Mouse (Mus musculus) liver, embryonic 16.5 days (tissue): ENCODE measurements around the gene Gpr156. TPM values are rescaled to one million over a fixed set of nuclear protein-coding genes. Genes with fewer than 3 reads are reported as not detected.

ENCODE experiments used
- ATAC-seq: fragments of 200-750 bp; cut with Nextera tagmentation; 2 replicates; pipeline ENCODE4 v1.8.0; 2017; ENCODE audit warnings: low read depth, mild to moderate bottlenecking, moderate number of reproducible peaks, moderate library complexity
- H3K27ac ChIP-seq: fragments of 300-500 bp; sonication (generic); 2 replicates; pipeline ENCODE4 v1.5.1; 2014; ENCODE audit warnings: mild to moderate bottlenecking, low read length
- H3K27me3 ChIP-seq: fragments of 300-500 bp; sonication (generic); 2 replicates; pipeline ENCODE4 v1.6.1; 2014; ENCODE audit warnings: low read depth, low read length, mixed read lengths; ENCODE audit not compliant: control insufficient read depth, insufficient read depth
- H3K36me3 ChIP-seq: fragments of 300-500 bp; sonication (generic); 2 replicates; pipeline ENCODE4 v1.6.1; 2014; ENCODE audit warnings: mild to moderate bottlenecking; ENCODE audit not compliant: control insufficient read depth, insufficient read depth
- H3K4me1 ChIP-seq: fragments of 300-500 bp; sonication (generic); 2 replicates; pipeline ENCODE4 v1.6.1; 2014; ENCODE audit warnings: low read depth, low read length, mixed read lengths; ENCODE audit not compliant: control insufficient read depth
- H3K4me2 ChIP-seq: fragments of 300-500 bp; sonication (generic); 2 replicates; pipeline ENCODE4 v1.6.1; 2014; ENCODE audit warnings: low read depth, low read length, mixed read lengths
- H3K4me3 ChIP-seq: fragments of 300-500 bp; sonication (generic); 2 replicates; pipeline ENCODE4 v1.5.1; 2014; ENCODE audit warnings: low read depth, mild to moderate bottlenecking, low read length
- H3K9ac ChIP-seq: fragments of 300-500 bp; sonication (generic); 2 replicates; pipeline ENCODE4 v1.6.1; 2014; ENCODE audit warnings: low read depth, low read length
- H3K9me3 ChIP-seq: fragments of 300-500 bp; sonication (generic); replicated peaks from 2 replicates; pipeline ENCODE4 v1.6.1; 2016; ENCODE audit warnings: low read length; ENCODE audit not compliant: control insufficient read depth
- WGBS: fragments of 180-500 bp; shearing (Covaris S2); extraction: QIAGEN DNeasy Blood & Tissue Kit; methylation state at CpG from one replicate; pipeline ENCODE4 v1.1.7; 2014; ENCODE audit not compliant: insufficient replicate concordance; 5-methylcytosine and 5-hydroxymethylcytosine counted together
- polyA plus RNA-seq: library from polyadenylated mRNA; unstranded; fragments of >200 nt; fragmentation: Nextera tagmentation; extraction: Ambion mirVana; gene quantifications from 2 replicates; pipeline ENCODE4 v1.2.1, GENCODE M21; 2015

Gene Gpr156
- polyA plus RNA-seq, 1 experiment from 2014 or later: not detected

DNA sequence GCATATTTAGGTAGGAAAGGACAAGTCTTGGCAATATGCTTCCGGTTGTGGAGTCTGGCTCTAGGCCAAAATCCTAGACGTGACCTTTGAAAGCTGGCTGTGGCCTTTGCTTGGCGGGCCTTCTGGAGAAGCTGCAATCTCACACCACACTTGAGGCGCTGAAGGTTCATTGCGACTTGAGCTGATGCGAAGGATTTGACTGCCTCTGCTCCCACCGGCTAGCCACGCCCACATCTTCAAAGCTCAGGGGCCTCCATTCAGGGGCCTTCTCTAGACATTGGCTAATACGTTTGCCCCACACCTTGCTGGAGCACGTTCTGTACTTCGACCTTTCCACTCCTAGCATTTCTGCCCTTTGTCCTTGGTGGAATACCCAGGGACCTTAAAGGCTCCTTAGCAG, 15.0 kb upstream of the Gpr156 start:
- Histone ChIP-seq H3K4me3 (no peak overlapping the region), H3K36me3 (no peaks in the 10 kb centered on the region), H3K9me3 (no peaks in the 10 kb centered on the region), H3K4me1 (no peaks in the 10 kb centered on the region), H3K4me2 (no peak overlapping the region), H3K27ac (no peak overlapping the region), H3K9ac (no peak overlapping the region), H3K27me3 (no peaks in the 10 kb centered on the region)
- 53% methylated on average over 11 of the region's 11 CpGs for WGBS
- no peak for ATAC-seq

- Histone ChIP-seq H3K27me3 (no peaks in the 10 kb centered on the region), H3K4me2 (no peak overlapping the region), H3K4me3 (no peak overlapping the region), H3K36me3 (no peaks in the 10 kb centered on the region), H3K9ac (no peak overlapping the region), H3K27ac (no peak overlapping the region), H3K4me1 (no peaks in the 10 kb centered on the region), H3K9me3 (no peaks in the 10 kb centered on the region)
- no peak for ATAC-seq
- WGBS: 63% methylated on average over 3 of the region's 3 CpGs
Measured at GRCm38 (mm10) chr16:37906456-37906855, 9.8 kb upstream of the Gpr156 start.

DNA sequence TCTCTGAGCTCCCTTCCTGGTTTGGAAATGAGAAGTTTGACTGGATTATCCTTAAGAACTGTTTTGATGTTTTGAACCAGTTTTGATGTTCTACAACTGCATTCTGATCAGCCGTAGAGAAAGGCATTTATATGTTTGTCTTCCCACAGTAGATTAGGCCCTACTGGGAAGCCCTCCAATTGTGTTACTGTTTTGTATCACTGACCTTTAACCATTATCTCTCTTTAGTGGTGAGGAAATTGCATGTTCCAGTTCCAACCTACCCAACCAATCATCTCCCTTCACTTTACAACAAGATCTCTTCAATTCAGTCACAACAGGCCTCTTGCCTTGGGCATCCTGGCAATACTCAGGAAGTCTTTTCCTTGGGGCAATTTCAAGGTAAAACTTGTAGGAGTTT, 5.2 kb upstream of the Gpr156 start:
- Histone ChIP-seq H3K9me3 (no peaks in the 10 kb centered on the region), H3K27me3 (peaks cover 17% of the 10 kb centered on the region), H3K9ac (no peak overlapping the region), H3K4me3 (no peak overlapping the region), H3K4me2 (no peak overlapping the region), H3K27ac (no peak overlapping the region), H3K4me1 (no peaks in the 10 kb centered on the region), H3K36me3 (no peaks in the 10 kb centered on the region)
- no peak for ATAC-seq
- 74% methylated on average over 1 of the region's 1 CpGs for WGBS

DNA sequence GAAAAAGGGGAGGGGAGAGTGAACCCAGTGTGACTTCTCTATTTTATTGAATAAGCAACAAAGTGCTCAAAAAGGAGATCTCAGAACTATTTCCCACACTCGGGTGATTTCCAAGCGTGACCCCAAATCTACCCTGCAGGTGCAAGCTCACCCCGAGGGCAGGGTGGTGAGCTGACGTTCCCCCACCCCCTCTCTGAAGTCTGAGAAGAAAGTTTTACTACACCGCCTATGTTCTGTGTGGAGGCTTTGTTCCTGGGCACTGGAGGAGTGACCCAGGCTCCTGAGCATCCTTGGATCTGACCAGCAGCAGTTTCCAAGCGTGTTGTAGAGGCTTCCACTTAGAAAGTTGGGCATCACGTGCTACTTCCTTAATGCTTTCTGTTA, 514 bp downstream of the Gpr156 start:
- ATAC-seq: no peak

GRCm38 (mm10) chr16:37919000-37919399, 2.7 kb downstream of the Gpr156 start:
- no peak overlapping the region for H3K4me3 ChIP-seq
- no peak overlapping the region for H3K27ac ChIP-seq
- no peaks in the 10 kb centered on the region for H3K36me3 ChIP-seq
- H3K4me2 ChIP-seq: no peak overlapping the region
- no peaks in the 10 kb centered on the region for H3K4me1 ChIP-seq
- ATAC-seq: no peak
- H3K9me3 ChIP-seq: no peaks in the 10 kb centered on the region
- peaks cover 32% of the 10 kb centered on the region for H3K27me3 ChIP-seq
- H3K9ac ChIP-seq: no peak overlapping the region
- 68% methylated on average over 6 of the region's 6 CpGs for WGBS

More for the DNA sequence above, 514 bp downstream of the Gpr156 start:
- H3K27me3 ChIP-seq: peaks cover 32% of the 10 kb centered on the region
- peak overlapping the region; percentile 41 for H3K4me3 ChIP-seq
- no peaks in the 10 kb centered on the region for H3K36me3 ChIP-seq
- no peak overlapping the region for H3K4me2 ChIP-seq
- H3K4me1 ChIP-seq: no peaks in the 10 kb centered on the region
- H3K9me3 ChIP-seq: no peaks in the 10 kb centered on the region
- 21% methylated on average over 7 of the region's 7 CpGs for WGBS
- H3K27ac ChIP-seq: no peak overlapping the region
- no peak overlapping the region for H3K9ac ChIP-seq

GRCm38 (mm10) chr16:37920842-37921409, 4.6 kb downstream of the Gpr156 start:
- no peaks in the 10 kb centered on the region for H3K36me3 ChIP-seq
- H3K27me3 ChIP-seq: peaks cover 16% of the 10 kb centered on the region
- no peak overlapping the region for H3K4me2 ChIP-seq
- no peaks in the 10 kb centered on the region for H3K9me3 ChIP-seq
- no peak overlapping the region for H3K9ac ChIP-seq
- no peak for ATAC-seq
- no peaks in the 10 kb centered on the region for H3K4me1 ChIP-seq
- WGBS: 43% methylated on average over 8 of the region's 8 CpGs
- H3K4me3 ChIP-seq: no peak overlapping the region
- H3K27ac ChIP-seq: no peak overlapping the region

GRCm38 (mm10) chr16:37926087-37926486, 9.8 kb downstream of the Gpr156 start:
- Histone ChIP-seq H3K4me3 (no peak overlapping the region), H3K36me3 (no peaks in the 10 kb centered on the region), H3K9ac (no peak overlapping the region), H3K9me3 (no peaks in the 10 kb centered on the region), H3K27ac (no peak overlapping the region), H3K27me3 (no peaks in the 10 kb centered on the region), H3K4me2 (no peak overlapping the region), H3K4me1 (no peaks in the 10 kb centered on the region)
- ATAC-seq: no peak
- 51% methylated on average over 7 of the region's 7 CpGs for WGBS

DNA sequence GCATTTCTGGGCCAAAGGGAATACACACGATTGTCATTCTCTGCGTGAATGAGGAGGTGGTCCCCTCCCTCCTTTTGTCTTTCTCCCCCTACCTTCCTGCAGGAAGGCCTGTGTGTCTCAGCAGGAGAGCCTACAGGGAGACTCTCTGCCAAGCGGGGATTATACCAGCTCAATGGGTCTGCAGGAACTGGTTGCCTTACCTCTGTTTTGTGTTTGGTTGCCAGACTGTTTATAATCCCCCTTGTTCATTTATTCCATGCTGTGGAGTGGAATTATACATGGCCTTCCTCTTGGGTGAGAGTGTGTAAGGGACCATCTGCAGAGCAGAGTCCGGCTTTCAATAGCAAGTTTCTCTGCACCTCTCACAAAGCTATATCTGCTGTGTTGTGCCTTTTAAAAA, 10.8 kb downstream of the Gpr156 start:
- no peak overlapping the region for H3K9ac ChIP-seq
- no peak overlapping the region for H3K27ac ChIP-seq
- H3K4me3 ChIP-seq: no peak overlapping the region
- H3K4me2 ChIP-seq: no peak overlapping the region
- no peak for ATAC-seq
- no peaks in the 10 kb centered on the region for H3K27me3 ChIP-seq
- no peaks in the 10 kb centered on the region for H3K36me3 ChIP-seq
- H3K9me3 ChIP-seq: no peaks in the 10 kb centered on the region
- no peaks in the 10 kb centered on the region for H3K4me1 ChIP-seq
- WGBS: 44% methylated on average over 4 of the region's 4 CpGs

- WGBS: 49% methylated on average over 2 of the region's 2 CpGs
- no peak overlapping the region for H3K4me2 ChIP-seq
- H3K9ac ChIP-seq: no peak overlapping the region
- no peaks in the 10 kb centered on the region for H3K27me3 ChIP-seq
- no peaks in the 10 kb centered on the region for H3K4me1 ChIP-seq
- no peak overlapping the region for H3K27ac ChIP-seq
- H3K4me3 ChIP-seq: no peak overlapping the region
- no peaks in the 10 kb centered on the region for H3K9me3 ChIP-seq
- H3K36me3 ChIP-seq: no peaks in the 10 kb centered on the region
- no peak for ATAC-seq
Measured at GRCm38 (mm10) chr16:37929006-37929405, 12.7 kb downstream of the Gpr156 start.
